Mouse (Mus musculus) forebrain, postnatal 0 days (tissue): ENCODE measurements at regions not wholly inside any gene's neighbourhood (a gene's known extent, or its start where the extent isn't known, plus 50 kb on each side); places are given as distances from the start of the nearest gene placed in this dataset.
A peak's percentile ranks its signal among the peaks of the same experiment; 100 is the strongest.
"Not testable (repeated sequence)": the region's sequence is repeated elsewhere in the genome, so short reads cannot be mapped to it uniquely, and the experiment has no call there.

Experiments
- ATAC-seq: fragments of 200-750 bp; cut with Nextera tagmentation; 2 replicates; pipeline ENCODE4 v1.8.0; 2017; ENCODE audit warnings: mild to moderate bottlenecking, moderate library complexity
- DNase-seq: peaks from one replicate; pipeline ENCODE4 v3.0.0-alpha.2; 2015
- H3K27ac ChIP-seq: fragments of 300-500 bp; sonication (generic); 2 replicates; pipeline ENCODE4 v1.5.1; 2014; ENCODE audit warnings: low read depth, mild to moderate bottlenecking, antibody characterized with exemption, low read length, moderate library complexity, mixed read lengths
- H3K27me3 ChIP-seq: fragments of 300-500 bp; sonication (generic); 2 replicates; pipeline ENCODE4 v1.6.1; 2014; ENCODE audit warnings: mild to moderate bottlenecking, low read length, mixed read lengths; ENCODE audit not compliant: insufficient read depth
- H3K36me3 ChIP-seq: fragments of 300-500 bp; sonication (generic); 2 replicates; pipeline ENCODE4 v1.6.1; 2014; ENCODE audit warnings: mild to moderate bottlenecking, moderate library complexity; ENCODE audit not compliant: insufficient read depth
- H3K4me1 ChIP-seq: fragments of 300-500 bp; sonication (generic); 2 replicates; pipeline ENCODE4 v1.6.1; 2014; ENCODE audit warnings: antibody characterized with exemption; ENCODE audit not compliant: insufficient read depth
- H3K4me2 ChIP-seq: fragments of 300-500 bp; sonication (generic); 2 replicates; pipeline ENCODE4 v1.6.1; 2014; ENCODE audit warnings: low read depth, mild to moderate bottlenecking, moderate library complexity
- H3K4me3 ChIP-seq: fragments of 300-500 bp; sonication (generic); 2 replicates; pipeline ENCODE4 v1.5.1; 2014; ENCODE audit warnings: low read depth, low read length, mixed read lengths
- H3K9ac ChIP-seq: fragments of 300-500 bp; sonication (generic); 2 replicates; pipeline ENCODE4 v1.6.1; 2014; ENCODE audit warnings: mild to moderate bottlenecking
- H3K9me3 ChIP-seq: fragments of 300-500 bp; sonication (generic); 2 replicates; pipeline ENCODE4 v1.6.1; 2016; ENCODE audit warnings: low read length
- CTCF ChIP-seq: sonication (generic); IDR thresholded peaks from 2 replicates; pipeline ENCODE4 v1.5.1; 2016; ENCODE audit warnings: antibody characterized with exemption, control low read depth, low read depth
- WGBS: fragments of 180-500 bp; shearing (Covaris S2); extraction: QIAGEN DNeasy Blood & Tissue Kit; methylation state at CpG from one replicate; pipeline ENCODE4 v1.1.7; 2014; 5-methylcytosine and 5-hydroxymethylcytosine counted together

- not testable (repeated sequence) for H3K9ac ChIP-seq, H3K9me3 ChIP-seq, ATAC-seq, DNase-seq, H3K4me1 ChIP-seq, H3K27ac ChIP-seq, H3K4me3 ChIP-seq, H3K36me3 ChIP-seq, H3K4me2 ChIP-seq, H3K27me3 ChIP-seq
- WGBS, result 5% methylated on average over 1 of the region's 1 CpGs
These were observed 716.6 kb upstream of the 1700015G11Rik start for GRCm38 (mm10) chr7:52732161-52732560.

DNA sequence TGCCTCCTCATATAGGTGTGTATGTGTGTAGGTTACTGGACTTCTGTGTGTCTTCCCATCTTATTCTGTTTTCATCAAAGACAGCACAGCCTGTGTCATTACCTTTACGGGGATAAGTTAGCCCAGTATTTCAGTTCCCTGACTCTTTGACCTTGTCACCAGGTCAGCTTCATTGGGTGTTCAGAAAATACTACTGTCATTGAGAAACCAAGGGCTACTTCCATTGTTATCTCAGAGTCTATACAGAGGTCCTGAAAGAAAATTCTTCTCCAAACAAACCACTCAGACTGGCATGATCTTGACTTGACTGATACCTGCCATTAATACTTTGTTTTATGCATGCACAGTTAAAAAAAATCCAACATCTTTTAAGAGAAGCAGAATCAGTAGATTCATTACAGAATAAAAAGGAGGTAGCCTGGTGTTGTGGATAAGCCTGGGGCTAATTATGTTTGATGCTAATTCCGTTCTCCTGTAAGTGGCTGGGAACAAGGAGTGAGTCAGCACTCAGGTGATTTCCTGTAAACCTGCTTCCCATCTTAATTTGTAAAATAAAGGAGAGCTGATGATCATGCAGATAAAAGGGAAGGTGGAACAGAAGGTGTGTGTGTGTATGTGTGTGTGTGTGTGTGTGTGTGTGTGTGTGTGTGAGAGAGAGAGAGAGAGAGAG, 710.8 kb upstream of the 1700015G11Rik start:
- H3K27ac ChIP-seq, result no peak overlapping the region
- no peak for DNase-seq
- no peaks in the 10 kb centered on the region for H3K9me3 ChIP-seq
- no peaks in the 10 kb centered on the region for H3K36me3 ChIP-seq
- H3K4me1 ChIP-seq, result no peaks in the 10 kb centered on the region
- no peaks in the 10 kb centered on the region for H3K27me3 ChIP-seq
- WGBS, result 77% methylated on average over 2 of the region's 2 CpGs
- no peak for TF ChIP-seq CTCF
- ATAC-seq, result no peak
- H3K4me2 ChIP-seq, result no peak overlapping the region
- H3K9ac ChIP-seq, result no peak overlapping the region
- no peak overlapping the region for H3K4me3 ChIP-seq

DNA sequence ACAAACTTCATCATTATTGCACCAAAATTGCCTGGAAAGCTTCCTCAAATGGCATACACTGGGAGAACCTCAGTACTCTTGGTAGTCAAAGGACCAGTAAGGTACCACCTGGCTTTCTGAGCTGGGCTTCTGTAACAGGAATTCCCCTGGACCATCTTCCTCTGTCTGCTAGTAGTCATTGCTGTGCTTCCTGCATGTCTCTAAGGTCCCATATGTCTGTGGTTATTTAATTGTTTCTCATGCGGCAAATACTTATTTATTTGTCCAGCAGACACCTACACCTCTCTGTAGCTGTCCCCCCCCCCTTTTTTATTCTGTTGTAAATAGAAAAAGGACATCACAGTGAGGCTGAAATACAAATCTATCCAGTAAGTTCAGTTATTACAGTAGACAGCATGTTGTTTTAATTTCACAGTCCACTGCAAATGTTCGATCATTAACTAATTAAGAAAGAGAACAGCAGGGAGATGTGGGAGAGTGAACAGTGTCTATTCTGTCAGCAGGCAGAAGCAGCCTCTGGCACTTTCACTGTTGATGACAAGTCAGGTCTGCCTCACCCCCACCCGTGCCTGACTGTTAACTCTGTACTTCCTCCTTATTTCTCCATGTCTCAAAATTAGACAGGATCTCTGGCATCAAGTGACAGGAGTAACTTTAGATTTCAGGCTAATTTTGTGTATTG, 687.1 kb upstream of the 1700015G11Rik start:
- Histone ChIP-seq H3K36me3 (no peaks in the 10 kb centered on the region), H3K4me2 (no peak overlapping the region), H3K27ac (no peak overlapping the region), H3K4me3 (no peak overlapping the region), H3K9ac (no peak overlapping the region), H3K4me1 (no peaks in the 10 kb centered on the region), H3K9me3 (no peaks in the 10 kb centered on the region), H3K27me3 (no peaks in the 10 kb centered on the region)
- TF ChIP-seq CTCF, result no peak
- 49% methylated on average over 3 of the region's 3 CpGs for WGBS
- DNase-seq (peak; percentile 10), ATAC-seq (peak; percentile 72; the same call in 1 of the 2 replicates)

- no peaks in the 10 kb centered on the region for H3K27me3 ChIP-seq
- no peak for ATAC-seq
- no peak overlapping the region for H3K4me3 ChIP-seq
- no peak overlapping the region for H3K9ac ChIP-seq
- peak; percentile 57 for DNase-seq
- 53% methylated on average over 1 of the region's 1 CpGs for WGBS
- TF ChIP-seq CTCF, result no peak
- no peak overlapping the region for H3K4me2 ChIP-seq
- no peaks in the 10 kb centered on the region for H3K9me3 ChIP-seq
- H3K36me3 ChIP-seq, result no peaks in the 10 kb centered on the region
- no peak overlapping the region for H3K27ac ChIP-seq
- H3K4me1 ChIP-seq, result no peaks in the 10 kb centered on the region
These were observed 652.8 kb upstream of the 1700015G11Rik start for GRCm38 (mm10) chr7:52668341-52668740.
